Mouse (Mus musculus): ENCODE data around the gene Bicra. TPM values are rescaled to one million over a fixed set of nuclear protein-coding genes. Genes with fewer than 3 reads are reported as not detected.

Bicra gene
- polyA plus RNA-seq, 1 experiment from 2014 or later, result 8.9 TPM

DNA sequence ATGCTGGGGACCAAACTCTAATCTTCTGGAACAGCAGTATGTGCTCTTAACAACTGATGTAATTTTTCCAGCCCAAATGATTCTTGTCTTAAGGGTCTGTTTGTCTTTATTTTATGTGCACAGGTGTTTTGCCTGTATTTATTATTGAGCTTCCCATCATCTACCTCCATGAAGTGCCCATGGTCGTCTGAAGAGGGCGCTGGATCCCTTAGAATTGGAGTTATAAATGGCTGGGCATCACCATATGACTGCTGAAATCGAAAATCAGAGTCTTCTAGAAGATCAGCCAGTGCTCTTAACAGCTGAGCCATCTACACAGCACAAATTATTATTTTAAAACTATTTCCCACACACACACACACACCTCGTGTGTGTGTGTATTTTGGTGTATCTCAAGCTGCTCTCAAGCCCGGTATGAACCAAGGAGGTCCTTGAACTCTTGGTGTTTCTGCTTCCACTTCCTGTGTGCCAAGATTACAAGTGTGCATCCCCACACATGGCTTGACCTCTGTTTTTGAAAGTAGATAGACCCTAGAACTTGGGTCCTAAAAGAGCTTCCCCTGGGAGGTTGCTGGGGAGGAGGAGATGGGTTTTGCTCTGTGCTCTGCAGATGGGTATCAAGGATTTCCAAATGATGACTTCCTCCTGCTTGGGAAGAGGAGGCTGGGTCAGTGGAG, 8.9 kb upstream of the Bicra start:
- WGBS, result 38% methylated on average over 5 of the region's 5 CpGs
- DNase-seq (ENCODE audit: low spot score), result no peak
- peaks cover 15% of the 10 kb centered on the region for H3K4me1 ChIP-seq
- no peak overlapping the region for H3K4me3 ChIP-seq
- H3K9me3 ChIP-seq, result peaks cover 7% of the 10 kb centered on the region
- H3K27ac ChIP-seq (replicated peaks), result no peak overlapping the region
- H3K27me3 ChIP-seq (replicated peaks; ENCODE audit: low read depth, poor library complexity, severe bottlenecking), result peaks cover 15% of the 10 kb centered on the region
- H3K36me3 ChIP-seq (replicated peaks), result no peaks in the 10 kb centered on the region

GRCm38 (mm10) chr7:16055665-16056064, 7.9 kb upstream of the Bicra start:
- DNase-seq (ENCODE audit: low spot score), result no peak
- Histone ChIP-seq H3K27ac (replicated peaks) (no peak overlapping the region), H3K36me3 (replicated peaks) (no peaks in the 10 kb centered on the region), H3K9me3 (no peaks in the 10 kb centered on the region), H3K4me1 (peaks cover 12% of the 10 kb centered on the region), H3K4me3 (no peak overlapping the region), H3K27me3 (replicated peaks; ENCODE audit: low read depth, poor library complexity, severe bottlenecking) (peaks cover 5% of the 10 kb centered on the region)
- 85% methylated on average over 6 of the region's 6 CpGs for WGBS

DNA sequence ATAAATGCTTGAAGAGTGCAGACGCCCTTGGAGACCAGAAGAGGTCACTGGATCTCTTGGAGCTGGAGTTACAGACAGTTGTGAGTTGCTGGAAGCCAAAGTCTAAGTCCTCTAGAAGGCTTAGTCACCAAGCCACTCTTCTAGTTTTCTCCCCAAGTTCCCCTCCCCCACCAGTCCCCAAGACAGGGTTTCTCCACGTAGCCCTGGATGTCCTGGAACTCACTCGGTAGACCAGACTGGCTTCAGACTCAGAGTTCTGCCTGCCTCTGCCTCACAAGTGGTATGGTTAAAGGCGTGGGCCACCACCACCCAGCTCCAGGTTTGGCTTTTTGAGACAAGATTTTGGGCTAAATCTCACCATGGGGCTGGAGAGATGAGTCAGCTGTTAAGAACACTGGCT, 7.2 kb upstream of the Bicra start:
- Histone ChIP-seq H3K4me1 (peaks cover 19% of the 10 kb centered on the region), H3K36me3 (replicated peaks) (no peaks in the 10 kb centered on the region), H3K27me3 (replicated peaks; ENCODE audit: low read depth, poor library complexity, severe bottlenecking) (no peaks in the 10 kb centered on the region), H3K4me3 (no peak overlapping the region), H3K9me3 (no peaks in the 10 kb centered on the region), H3K27ac (replicated peaks) (no peak overlapping the region)
- WGBS, result 64% methylated on average over 4 of the region's 4 CpGs
- DNase-seq (ENCODE audit: low spot score), result no peak

DNA sequence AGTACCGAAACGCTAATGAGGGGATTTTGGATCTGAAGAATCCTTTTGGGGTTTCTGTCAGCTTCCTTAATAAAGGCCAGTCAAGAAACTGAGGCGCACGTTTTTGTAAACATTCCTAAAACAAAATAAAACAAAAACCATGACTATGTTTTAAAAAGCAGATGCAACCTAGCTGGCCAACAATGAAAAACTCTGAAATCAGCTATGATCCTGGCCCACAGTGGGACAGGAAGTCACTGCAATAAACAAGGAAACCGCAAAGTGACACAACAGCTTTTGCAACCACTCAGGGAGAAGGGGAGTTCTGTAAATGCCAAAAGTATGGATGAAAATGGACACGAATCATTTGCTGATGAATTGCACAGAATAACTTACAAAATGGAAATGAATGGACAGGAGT, 5.4 kb upstream of the Bicra start:
- Histone ChIP-seq H3K27ac (replicated peaks) (peak overlapping the region; percentile 83; the same call in 1 of the 2 replicates), H3K36me3 (replicated peaks) (no peaks in the 10 kb centered on the region), H3K4me3 (peak overlapping the region; percentile 65), H3K9me3 (no peaks in the 10 kb centered on the region), H3K4me1 (peaks cover 31% of the 10 kb centered on the region), H3K27me3 (replicated peaks; ENCODE audit: low read depth, poor library complexity, severe bottlenecking) (no peaks in the 10 kb centered on the region)
- WGBS, result 16% methylated on average over 6 of the region's 6 CpGs
- DNase-seq (ENCODE audit: low spot score), result no peak

- under 1% methylated on average over 24 of the region's 24 CpGs for WGBS
- H3K36me3 ChIP-seq (replicated peaks), result no peaks in the 10 kb centered on the region
- H3K27ac ChIP-seq (replicated peaks), result peak overlapping the region; percentile 83
These were observed 5.0 kb upstream of the Bicra start for GRCm38 (mm10) chr7:16052684-16053083.

GRCm38 (mm10) chr7:16051883-16052595, 4.3 kb upstream of the Bicra start:
- 8% methylated on average over 19 of the region's 19 CpGs for WGBS
- H3K4me1 ChIP-seq, result peaks cover 31% of the 10 kb centered on the region

More at GRCm38 (mm10) chr7:16052684-16053083, 5.0 kb upstream of the Bicra start:
- no peaks in the 10 kb centered on the region for H3K9me3 ChIP-seq
- H3K4me3 ChIP-seq, result peak overlapping the region; percentile 65
- no peaks in the 10 kb centered on the region for H3K27me3 ChIP-seq (replicated peaks; ENCODE audit: low read depth, poor library complexity, severe bottlenecking)
- H3K4me1 ChIP-seq, result peaks cover 31% of the 10 kb centered on the region
- peak; percentile 96 for DNase-seq (ENCODE audit: low spot score)

DNA sequence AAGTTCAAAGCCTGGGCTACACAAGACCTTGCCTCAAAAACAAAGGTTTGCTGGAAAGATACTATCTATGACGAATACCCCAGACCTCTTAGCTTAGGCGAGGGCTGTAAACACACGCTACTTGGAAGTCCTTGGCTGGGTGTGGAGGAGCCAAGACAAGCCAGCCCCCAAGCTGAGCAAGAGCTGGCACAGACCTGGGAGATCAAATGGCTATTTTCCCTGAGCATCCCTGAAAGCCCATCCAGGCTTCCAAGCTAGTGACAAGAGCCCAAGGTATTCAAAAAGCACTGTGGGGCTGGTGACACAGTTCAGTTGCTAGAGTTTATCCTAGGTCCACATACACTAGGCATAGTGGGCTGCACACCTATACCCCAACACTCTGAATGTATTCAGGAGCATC, 2.9 kb upstream of the Bicra start:
- no peaks in the 10 kb centered on the region for H3K36me3 ChIP-seq (replicated peaks)
- 95% methylated on average over 3 of the region's 3 CpGs for WGBS
- H3K9me3 ChIP-seq, result no peaks in the 10 kb centered on the region
- no peak overlapping the region for H3K27ac ChIP-seq (replicated peaks)
- H3K27me3 ChIP-seq (replicated peaks; ENCODE audit: low read depth, poor library complexity, severe bottlenecking), result no peaks in the 10 kb centered on the region
- no peak for DNase-seq (ENCODE audit: low spot score)
- H3K4me1 ChIP-seq, result peaks cover 41% of the 10 kb centered on the region
- H3K4me3 ChIP-seq, result peak overlapping the region; percentile 87; the same call in 1 of the 2 replicates

More at GRCm38 (mm10) chr7:16051883-16052595, 4.3 kb upstream of the Bicra start:
- no peaks in the 10 kb centered on the region for H3K36me3 ChIP-seq (replicated peaks)
- H3K9me3 ChIP-seq, result no peaks in the 10 kb centered on the region
- H3K27ac ChIP-seq (replicated peaks), result peak overlapping the region; percentile 83
- H3K27me3 ChIP-seq (replicated peaks; ENCODE audit: low read depth, poor library complexity, severe bottlenecking), result no peaks in the 10 kb centered on the region
- peak overlapping the region; percentile 65 for H3K4me3 ChIP-seq
- peak; percentile 82 for DNase-seq (ENCODE audit: low spot score)

DNA sequence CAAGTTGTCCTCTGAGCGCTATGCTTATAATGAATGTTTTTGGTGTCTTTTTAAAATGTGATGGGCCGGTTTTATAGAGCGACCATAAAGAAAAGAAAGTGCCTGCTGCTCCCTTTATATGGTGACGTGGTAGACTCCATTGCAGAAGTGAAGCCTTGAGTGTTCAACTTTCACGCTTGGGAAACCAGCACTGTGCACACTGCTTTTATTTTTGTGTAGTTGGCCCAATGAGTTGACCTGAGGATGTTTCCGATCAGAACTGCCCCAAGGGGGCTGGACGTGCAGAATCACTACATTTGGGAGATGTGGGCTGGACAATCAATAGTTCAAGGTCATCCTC, 1.8 kb upstream of the Bicra start:
- Histone ChIP-seq H3K9me3 (no peaks in the 10 kb centered on the region), H3K4me1 (peaks cover 51% of the 10 kb centered on the region), H3K27ac (replicated peaks) (peak overlapping the region; percentile 98; the same call in 1 of the 2 replicates), H3K4me3 (peak overlapping the region; percentile 87), H3K27me3 (replicated peaks; ENCODE audit: low read depth, poor library complexity, severe bottlenecking) (no peaks in the 10 kb centered on the region), H3K36me3 (replicated peaks) (no peaks in the 10 kb centered on the region)
- 83% methylated on average over 7 of the region's 7 CpGs for WGBS
- DNase-seq (ENCODE audit: low spot score), result no peak

DNA sequence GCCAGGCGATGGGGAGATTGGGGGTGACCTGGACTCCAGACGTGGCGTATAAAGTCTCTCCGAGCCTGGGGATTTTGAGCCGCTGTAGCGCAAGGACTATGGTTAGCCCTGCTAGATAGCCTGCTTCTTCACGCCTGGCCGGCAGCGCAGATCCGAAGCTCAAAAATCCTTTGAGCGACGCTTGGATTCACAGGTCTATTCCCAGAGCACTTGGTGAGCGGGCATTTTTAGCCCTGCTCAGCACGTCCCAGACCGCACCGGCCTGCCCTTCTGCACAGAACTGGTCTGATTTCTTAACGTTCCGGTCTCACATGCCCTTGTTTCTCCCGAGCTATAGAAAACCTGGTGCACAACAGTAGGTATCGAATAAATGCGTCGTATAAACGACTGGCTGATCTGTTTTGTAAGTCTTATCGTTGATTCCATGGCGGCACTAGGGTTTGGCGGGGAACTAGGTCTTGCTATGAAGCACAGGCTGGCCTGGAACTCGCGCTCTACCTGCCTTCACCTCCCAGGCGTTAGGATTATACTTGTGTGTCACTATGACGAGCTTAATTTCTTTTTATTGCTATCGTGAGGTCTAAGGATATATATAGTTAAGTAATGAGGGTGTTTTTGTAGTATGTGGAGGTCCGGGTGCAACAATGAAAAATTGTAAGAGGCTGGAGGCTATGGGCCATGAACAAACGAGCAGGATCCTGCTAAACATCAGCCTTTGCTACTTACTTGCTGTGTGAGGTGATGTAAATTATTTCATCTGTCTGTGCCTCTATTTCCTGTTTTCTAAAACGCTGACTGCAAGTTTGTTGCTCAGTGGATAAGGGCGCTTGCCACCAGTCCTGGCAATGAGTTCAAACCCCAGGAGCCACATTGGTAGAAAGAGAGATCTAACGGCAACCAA, 1.2 kb upstream of the Bicra start:
- Histone ChIP-seq H3K27me3 (replicated peaks; ENCODE audit: low read depth, poor library complexity, severe bottlenecking) (no peaks in the 10 kb centered on the region), H3K4me3 (peak overlapping the region; percentile 87), H3K27ac (replicated peaks) (peak overlapping the region; percentile 98), H3K9me3 (no peaks in the 10 kb centered on the region), H3K4me1 (peaks cover 57% of the 10 kb centered on the region), H3K36me3 (replicated peaks) (no peaks in the 10 kb centered on the region)
- 10% methylated on average over 36 of the region's 36 CpGs for WGBS
- DNase-seq (ENCODE audit: low spot score), result no peak

DNA sequence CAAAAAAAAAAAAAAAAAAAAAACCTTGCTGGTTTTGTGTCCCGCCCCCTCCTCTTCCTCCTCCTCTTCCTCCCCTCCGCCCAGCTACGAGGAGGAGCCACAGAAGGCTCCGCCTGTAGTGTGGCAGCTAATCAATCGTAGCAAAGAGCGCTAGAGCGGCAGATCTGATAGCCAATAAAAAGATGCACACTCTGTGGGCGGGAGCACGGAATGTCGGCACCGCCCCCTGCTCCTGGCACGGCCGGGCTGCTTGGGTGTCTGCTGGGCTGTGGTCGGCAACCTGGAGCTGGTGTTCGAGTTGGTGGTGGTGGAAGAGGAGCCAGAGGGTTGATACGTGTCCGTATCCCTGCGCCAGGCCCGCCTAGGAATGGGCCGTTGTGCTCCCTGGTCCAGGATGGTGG, 443 bp upstream of the Bicra start:
- Histone ChIP-seq H3K9me3 (no peaks in the 10 kb centered on the region), H3K4me3 (peak overlapping the region; percentile 87), H3K27ac (replicated peaks) (peak overlapping the region; percentile 98), H3K27me3 (replicated peaks; ENCODE audit: low read depth, poor library complexity, severe bottlenecking) (no peaks in the 10 kb centered on the region), H3K36me3 (replicated peaks) (peaks cover 5% of the 10 kb centered on the region), H3K4me1 (peaks cover 63% of the 10 kb centered on the region)
- peak; percentile 97 for DNase-seq (ENCODE audit: low spot score)
- under 1% methylated on average over 20 of the region's 20 CpGs for WGBS

GRCm38 (mm10) chr7:16046481-16047337, 1.0 kb downstream of the Bicra start:
- no peaks in the 10 kb centered on the region for H3K9me3 ChIP-seq
- H3K4me1 ChIP-seq, result peaks cover 58% of the 10 kb centered on the region
- peak overlapping the region; percentile 98 for H3K27ac ChIP-seq (replicated peaks)
- no peaks in the 10 kb centered on the region for H3K27me3 ChIP-seq (replicated peaks; ENCODE audit: low read depth, poor library complexity, severe bottlenecking)
- peak overlapping the region; percentile 87 for H3K4me3 ChIP-seq
- peak; percentile 76 for DNase-seq (ENCODE audit: low spot score)
- under 1% methylated on average over 46 of the region's 46 CpGs for WGBS
- peaks cover 19% of the 10 kb centered on the region for H3K36me3 ChIP-seq (replicated peaks)

DNA sequence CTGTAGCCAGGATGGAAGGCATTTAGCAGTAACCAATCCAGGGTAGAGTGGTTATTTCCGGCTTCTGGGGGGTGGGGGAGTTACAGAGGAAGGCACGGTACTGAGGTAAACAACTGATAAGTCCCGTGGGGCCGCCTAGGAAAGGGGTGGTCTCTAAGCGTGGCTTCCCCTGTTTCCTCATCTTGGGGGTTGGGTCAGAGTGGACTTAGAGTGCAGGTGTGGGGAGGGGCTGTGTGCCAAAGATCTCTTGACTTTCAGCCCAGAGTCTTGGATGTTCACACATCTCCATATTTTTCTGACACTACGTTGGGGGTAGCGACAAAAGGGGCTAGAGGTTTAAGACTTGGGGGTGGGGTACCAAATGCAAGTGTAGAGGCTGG, 1.6 kb downstream of the Bicra start:
- Histone ChIP-seq H3K4me1 (peaks cover 58% of the 10 kb centered on the region), H3K9me3 (no peaks in the 10 kb centered on the region), H3K27me3 (replicated peaks; ENCODE audit: low read depth, poor library complexity, severe bottlenecking) (no peaks in the 10 kb centered on the region), H3K27ac (replicated peaks) (peak overlapping the region; percentile 98), H3K36me3 (replicated peaks) (peaks cover 19% of the 10 kb centered on the region), H3K4me3 (peak overlapping the region; percentile 87)
- 3% methylated on average over 7 of the region's 7 CpGs for WGBS
- peak; percentile 81 for DNase-seq (ENCODE audit: low spot score)

Data from embryonic facial prominence, embryonic 10.5 days (tissue).